Mouse (Mus musculus): ENCODE results near the gene Eif4e.

Eif4e gene

GRCm38 (mm10) chr3:138526073-138526915, at the start of gene Eif4e:
Gene Eif4e, plus strand, starts transcription at chr3:138526179.
- peak; percentile 26 for ATAC-seq (ENCODE audit: insufficient number of reproducible peaks, low FRiP score, low TSS enrichment)

DNA sequence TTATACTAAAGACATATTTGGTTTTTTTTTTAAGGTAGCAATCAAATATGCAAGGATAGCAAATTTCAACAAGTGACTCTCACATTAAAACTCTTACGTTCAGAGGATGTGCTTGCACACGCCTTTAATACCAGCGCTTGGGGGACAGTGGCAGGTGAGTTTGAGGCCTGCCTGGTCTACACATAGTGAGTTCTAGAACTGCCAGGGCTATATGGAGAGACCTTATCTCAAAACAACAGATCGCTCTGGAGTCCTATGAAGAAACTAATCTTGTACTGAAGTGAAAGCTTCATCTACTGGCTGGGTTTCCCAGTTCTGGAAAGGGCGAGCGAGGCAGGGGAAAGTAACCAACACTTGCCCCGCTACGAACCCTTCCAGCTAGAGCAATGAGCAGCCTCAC, 46.5 kb upstream of the Eif4e start:
- ATAC-seq (ENCODE audit: insufficient number of reproducible peaks, low FRiP score, low TSS enrichment), result no peak

DNA sequence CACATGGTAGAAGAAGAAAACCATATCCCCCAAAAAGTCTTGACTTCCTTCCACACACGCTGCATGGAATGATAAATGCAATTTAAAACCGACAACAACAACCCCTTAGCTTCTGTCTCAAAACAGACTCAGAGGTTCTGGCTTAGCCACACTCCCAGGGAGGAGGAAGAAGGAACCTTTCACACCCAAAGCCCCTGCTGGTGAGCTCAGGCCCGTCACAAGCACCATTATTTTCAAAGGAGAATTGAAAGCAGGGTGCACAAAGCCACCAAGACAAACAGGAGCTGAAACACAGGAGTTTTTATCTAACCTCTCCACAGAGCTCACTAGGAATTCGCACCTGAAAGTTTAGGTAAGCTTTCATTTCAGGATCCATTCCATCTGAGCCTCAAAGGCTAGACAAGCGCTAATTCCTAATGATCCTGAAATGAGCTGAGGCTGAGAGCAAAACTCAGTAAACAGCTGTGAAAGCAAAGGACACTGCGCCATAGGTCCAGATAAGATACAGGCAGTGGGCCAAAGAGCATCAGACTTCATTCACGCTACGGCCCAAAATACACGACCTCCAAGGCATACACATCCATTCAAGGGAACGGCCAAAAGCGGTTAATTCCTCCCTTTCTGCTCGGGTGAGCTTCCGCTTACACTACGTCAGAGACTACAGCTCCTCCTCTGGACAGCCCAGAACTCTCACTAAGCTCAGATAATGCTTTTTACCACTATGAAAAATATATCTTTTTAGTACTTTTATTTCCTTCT, 44.3 kb upstream of the Eif4e start:
- no peak for ATAC-seq (ENCODE audit: insufficient number of reproducible peaks, low FRiP score, low TSS enrichment)

- no peak for ATAC-seq (ENCODE audit: insufficient number of reproducible peaks, low FRiP score, low TSS enrichment)
Measured at GRCm38 (mm10) chr3:138483240-138483639, 42.7 kb upstream of the Eif4e start.

DNA sequence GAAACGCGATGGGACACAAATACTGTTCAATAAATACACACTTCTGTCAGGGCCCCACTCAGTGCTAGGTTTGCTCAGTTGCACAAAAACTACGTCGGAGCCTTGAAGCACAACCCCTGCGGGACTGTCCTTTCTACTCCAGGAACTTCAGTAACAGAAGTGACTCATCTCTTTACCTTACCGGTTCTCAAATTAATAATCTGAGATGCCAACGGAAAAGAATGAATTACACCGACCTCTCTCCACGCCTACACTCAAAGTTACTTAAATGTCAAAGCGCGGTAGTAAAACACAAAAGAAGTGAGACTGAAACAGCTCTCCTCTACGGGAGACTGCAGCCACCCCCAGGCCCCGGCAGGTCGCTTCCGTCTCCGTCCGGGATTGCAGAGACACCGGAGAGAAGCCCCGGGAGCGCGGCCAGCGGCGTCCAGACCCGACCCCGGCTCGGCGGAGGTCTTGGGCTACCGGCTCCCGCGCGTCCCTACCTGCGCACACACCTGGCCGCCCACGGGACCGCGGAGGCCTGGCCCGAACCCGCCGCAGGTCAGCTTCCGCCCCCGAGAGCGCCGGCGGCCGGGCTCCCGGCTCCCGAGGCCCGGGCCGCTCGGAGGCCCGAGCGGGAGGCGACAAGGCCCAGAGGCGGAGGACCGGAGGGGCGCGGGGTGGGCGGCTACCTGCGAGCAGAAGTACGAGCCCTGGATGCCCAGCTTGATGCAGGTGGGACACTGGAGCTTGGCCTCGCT, 37.2 kb upstream of the Eif4e start:
- ATAC-seq (ENCODE audit: insufficient number of reproducible peaks, low FRiP score, low TSS enrichment), result no peak; the same call in 1 of the 2 replicates

GRCm38 (mm10) chr3:138489327-138490033, 36.5 kb upstream of the Eif4e start, which contains the start of gene Metap1:
Gene Metap1, minus strand, starts transcription at chr3:138489515.
- peak; percentile 97 for ATAC-seq (ENCODE audit: insufficient number of reproducible peaks, low FRiP score, low TSS enrichment)

DNA sequence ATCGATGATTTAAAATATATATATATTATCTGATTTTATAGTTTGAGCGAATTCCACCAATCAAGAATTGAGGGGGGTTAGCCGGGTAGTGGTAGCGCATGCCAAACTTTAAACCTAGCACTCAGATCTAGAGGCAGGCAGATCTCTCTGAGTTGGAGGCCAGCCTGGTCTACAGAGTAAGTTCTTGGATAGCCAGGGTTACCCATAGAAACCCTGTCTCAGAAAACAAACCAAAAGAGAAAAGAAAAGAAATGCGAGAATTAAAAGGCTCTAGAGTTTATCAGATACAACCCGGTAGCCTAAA, 36.0 kb upstream of the Eif4e start:
- ATAC-seq (ENCODE audit: insufficient number of reproducible peaks, low FRiP score, low TSS enrichment), result no peak

DNA sequence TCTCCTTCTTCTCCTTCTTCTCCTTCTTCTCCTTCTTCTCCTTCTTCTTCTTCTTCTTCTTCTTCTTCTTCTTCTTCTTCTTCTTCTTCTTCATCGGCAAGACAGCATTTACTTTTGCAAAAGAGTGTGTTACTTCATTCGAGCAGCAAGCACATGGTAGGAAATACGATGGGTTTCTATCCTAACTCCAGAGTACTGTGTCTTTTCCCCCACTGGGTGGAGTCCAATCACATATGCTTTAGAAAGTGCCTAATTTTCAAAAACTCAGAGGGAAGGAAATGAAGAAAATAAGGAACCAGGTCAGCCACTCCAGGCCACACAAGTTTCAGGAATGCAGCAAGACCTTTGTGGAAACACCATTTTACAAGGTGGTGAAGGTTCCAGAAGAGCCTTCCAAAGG, 32.3 kb upstream of the Eif4e start:
- ATAC-seq (ENCODE audit: insufficient number of reproducible peaks, low FRiP score, low TSS enrichment), result no peak

GRCm38 (mm10) chr3:138494565-138494964, 31.4 kb upstream of the Eif4e start:
- no peak for ATAC-seq (ENCODE audit: insufficient number of reproducible peaks, low FRiP score, low TSS enrichment)

- no peak for ATAC-seq (ENCODE audit: insufficient number of reproducible peaks, low FRiP score, low TSS enrichment)
Measured at GRCm38 (mm10) chr3:138495166-138496145, 30.5 kb upstream of the Eif4e start.

- ATAC-seq (ENCODE audit: insufficient number of reproducible peaks, low FRiP score, low TSS enrichment), result no peak
Measured at GRCm38 (mm10) chr3:138498731-138499130, 27.2 kb upstream of the Eif4e start.

- no peak for ATAC-seq (ENCODE audit: insufficient number of reproducible peaks, low FRiP score, low TSS enrichment)
Measured at GRCm38 (mm10) chr3:138499854-138500740, 25.9 kb upstream of the Eif4e start.

DNA sequence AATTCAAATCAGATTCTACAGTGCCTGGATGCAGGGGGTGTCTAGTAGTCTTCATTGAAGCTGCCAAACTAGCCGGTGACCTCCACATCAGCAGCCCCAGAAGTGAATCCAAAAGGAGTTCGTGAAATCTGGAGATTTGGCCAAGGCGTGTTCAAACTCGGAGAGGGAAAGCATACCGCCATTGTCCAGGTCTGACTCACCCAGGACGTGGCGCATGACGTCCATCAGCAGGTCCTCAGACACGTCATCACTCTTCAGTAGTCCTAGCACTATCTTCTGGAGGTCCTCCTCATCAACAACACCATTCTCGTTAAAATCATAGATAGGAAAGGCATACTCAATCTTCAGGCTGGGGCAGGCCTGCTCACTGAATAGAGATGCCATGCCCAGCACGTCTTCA, 22.2 kb upstream of the Eif4e start:
- ATAC-seq (ENCODE audit: insufficient number of reproducible peaks, low FRiP score, low TSS enrichment), result no peak

DNA sequence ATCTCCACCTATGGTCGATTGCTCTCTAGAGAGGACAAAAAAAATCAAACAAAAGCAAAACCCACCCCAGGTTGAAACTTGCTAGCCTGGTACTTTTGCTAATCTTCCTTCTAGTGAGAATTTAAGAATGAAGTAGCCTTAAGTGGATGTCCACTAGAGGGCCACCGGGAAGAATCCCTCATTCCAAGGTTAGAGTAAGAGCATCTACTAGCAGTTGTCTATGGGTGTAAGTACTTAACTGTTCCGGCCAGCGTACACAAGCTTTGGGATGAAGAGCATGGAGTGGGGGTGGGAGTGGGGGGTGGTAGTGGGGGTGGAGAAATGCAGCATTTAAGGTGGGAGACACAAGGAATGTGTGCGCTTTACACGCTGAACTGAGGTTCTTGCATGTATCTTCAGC, 19.2 kb upstream of the Eif4e start:
- no peak for ATAC-seq (ENCODE audit: insufficient number of reproducible peaks, low FRiP score, low TSS enrichment)

GRCm38 (mm10) chr3:138509581-138509980, 16.4 kb upstream of the Eif4e start:
- no peak for ATAC-seq (ENCODE audit: insufficient number of reproducible peaks, low FRiP score, low TSS enrichment)

GRCm38 (mm10) chr3:138510471-138510870, 15.5 kb upstream of the Eif4e start:
- ATAC-seq (ENCODE audit: insufficient number of reproducible peaks, low FRiP score, low TSS enrichment), result no peak

GRCm38 (mm10) chr3:138513243-138513642, 12.7 kb upstream of the Eif4e start:
- ATAC-seq (ENCODE audit: insufficient number of reproducible peaks, low FRiP score, low TSS enrichment), result no peak

GRCm38 (mm10) chr3:138514749-138515148, 11.2 kb upstream of the Eif4e start:
- ATAC-seq (ENCODE audit: insufficient number of reproducible peaks, low FRiP score, low TSS enrichment), result no peak

Measured in cerebellum, adult (tissue).